Mouse (Mus musculus): ENCODE data around the gene Iqschfp. TPM values are rescaled to one million over a fixed set of nuclear protein-coding genes. Genes with fewer than 3 reads are reported as not detected.

Gene Iqschfp
- polyA plus RNA-seq, 1 experiment from 2014 or later: not detected

- 75% methylated on average over 8 of the region's 8 CpGs for WGBS
- Histone ChIP-seq H3K4me2 (replicated peaks) (no peak overlapping the region), H3K9ac (no peak overlapping the region), H3K9me3 (no peaks in the 10 kb centered on the region), H3K27ac (no peak overlapping the region), H3K27me3 (no peaks in the 10 kb centered on the region), H3K4me3 (no peak overlapping the region), H3K4me1 (peaks cover 10% of the 10 kb centered on the region), H3K36me3 (no peaks in the 10 kb centered on the region)
- no peak for ATAC-seq (ENCODE audit: low FRiP score, low read depth)
Observed at GRCm38 (mm10) chr3:68563922-68564321, 671.9 kb downstream of the Iqschfp start.

DNA sequence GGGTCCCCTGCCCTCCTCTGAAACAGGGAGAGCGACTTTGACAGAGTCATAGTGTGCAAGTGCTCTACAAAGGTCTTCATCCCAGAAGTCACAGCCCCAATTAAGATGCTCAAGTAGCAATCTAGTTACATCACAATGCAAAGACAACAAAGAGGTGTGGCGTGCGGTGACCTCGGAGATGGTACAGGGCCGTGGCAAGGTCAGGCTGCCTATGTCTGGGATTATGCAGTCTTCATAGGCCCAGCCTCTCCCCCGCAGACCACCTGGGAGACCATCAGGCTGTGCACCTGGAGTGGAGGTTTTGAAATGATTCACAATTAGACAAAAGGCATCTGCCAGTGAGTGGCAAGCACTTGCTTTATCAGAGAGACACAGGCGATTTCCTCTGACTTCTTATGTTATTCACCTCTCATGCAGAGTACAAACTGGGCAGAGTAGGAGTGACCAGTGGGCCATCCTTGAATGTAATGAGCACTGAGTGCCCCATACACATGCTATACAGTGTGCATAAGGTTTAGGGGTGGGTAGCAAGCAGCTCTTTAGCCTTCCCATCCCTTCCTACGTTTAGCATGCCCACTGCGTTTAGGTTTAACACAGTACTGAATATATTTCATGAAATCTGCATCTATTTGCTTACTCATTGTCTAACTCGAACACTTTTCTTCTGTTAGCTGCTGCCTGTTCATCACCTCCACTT is 673.1 kb downstream of the Iqschfp start:
- Histone ChIP-seq H3K4me2 (replicated peaks) (no peak overlapping the region), H3K27ac (no peak overlapping the region), H3K9me3 (no peaks in the 10 kb centered on the region), H3K27me3 (no peaks in the 10 kb centered on the region), H3K4me3 (no peak overlapping the region), H3K4me1 (peaks cover 8% of the 10 kb centered on the region), H3K36me3 (no peaks in the 10 kb centered on the region), H3K9ac (no peak overlapping the region)
- WGBS: 79% methylated on average over 10 of the region's 10 CpGs
- ATAC-seq (ENCODE audit: low FRiP score, low read depth): no peak

DNA sequence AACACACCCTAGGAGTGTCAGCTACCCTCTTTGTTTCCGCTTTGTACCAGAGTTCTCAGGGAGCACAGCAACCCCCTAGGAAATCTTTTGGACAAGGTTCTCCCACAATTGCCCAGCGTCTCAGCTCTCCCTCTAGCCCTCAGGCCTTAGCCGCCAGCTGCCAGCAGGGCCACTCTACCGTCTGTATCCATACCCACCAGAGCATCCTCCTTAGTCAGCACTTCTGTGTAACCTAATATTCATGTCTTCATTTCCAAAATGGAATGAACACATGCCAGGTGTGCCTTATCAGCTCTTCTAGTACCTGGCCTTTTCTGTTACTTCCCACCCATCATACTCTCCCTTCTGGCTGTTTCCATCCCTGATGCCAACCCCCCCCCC is 673.6 kb downstream of the Iqschfp start:
- no peaks in the 10 kb centered on the region for H3K36me3 ChIP-seq
- no peak overlapping the region for H3K4me3 ChIP-seq
- no peak overlapping the region for H3K27ac ChIP-seq
- H3K4me1 ChIP-seq: peaks cover 8% of the 10 kb centered on the region
- no peak overlapping the region for H3K9ac ChIP-seq
- H3K27me3 ChIP-seq: no peaks in the 10 kb centered on the region
- 72% methylated on average over 4 of the region's 4 CpGs for WGBS
- H3K9me3 ChIP-seq: no peaks in the 10 kb centered on the region
- no peak for ATAC-seq (ENCODE audit: low FRiP score, low read depth)
- no peak overlapping the region for H3K4me2 ChIP-seq (replicated peaks)

- no peak overlapping the region for H3K9ac ChIP-seq
- no peaks in the 10 kb centered on the region for H3K36me3 ChIP-seq
- no peak for ATAC-seq (ENCODE audit: low FRiP score, low read depth)
- no peak overlapping the region for H3K27ac ChIP-seq
- 80% methylated on average over 7 of the region's 7 CpGs for WGBS
- H3K9me3 ChIP-seq: no peaks in the 10 kb centered on the region
- H3K4me2 ChIP-seq (replicated peaks): no peak overlapping the region
- peaks cover 3% of the 10 kb centered on the region; the same call in 1 of the 2 replicates for H3K27me3 ChIP-seq
- no peak overlapping the region for H3K4me3 ChIP-seq
- peaks cover 14% of the 10 kb centered on the region for H3K4me1 ChIP-seq
Observed at GRCm38 (mm10) chr3:68567581-68567980, 675.5 kb downstream of the Iqschfp start.

DNA sequence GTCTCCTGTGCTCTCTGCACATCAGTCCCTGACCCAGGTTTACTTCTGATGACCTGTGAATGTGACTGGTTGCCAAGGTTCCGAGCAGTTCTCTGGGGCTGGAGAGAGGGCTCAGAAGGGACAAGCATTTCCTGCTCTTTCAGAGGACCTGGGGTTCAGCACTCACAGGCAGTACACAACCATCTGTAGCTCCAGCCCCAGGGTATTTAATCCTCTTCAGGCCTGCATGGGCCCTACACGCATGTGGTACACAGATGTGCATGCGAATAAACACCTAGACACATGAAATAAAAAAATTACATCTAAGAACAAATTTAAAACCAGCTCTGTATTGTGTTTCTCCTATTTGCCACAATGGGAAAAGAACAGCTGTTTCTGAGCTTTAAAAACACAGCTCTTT is 676.1 kb downstream of the Iqschfp start:
- Histone ChIP-seq H3K4me3 (no peak overlapping the region), H3K9ac (no peak overlapping the region), H3K27ac (no peak overlapping the region), H3K9me3 (no peaks in the 10 kb centered on the region), H3K4me1 (peaks cover 16% of the 10 kb centered on the region), H3K27me3 (peaks cover 4% of the 10 kb centered on the region; the same call in 1 of the 2 replicates), H3K4me2 (replicated peaks) (no peak overlapping the region), H3K36me3 (no peaks in the 10 kb centered on the region)
- WGBS: 28% methylated on average over 3 of the region's 3 CpGs
- ATAC-seq (ENCODE audit: low FRiP score, low read depth): peak; percentile 70; the same call in 1 of the 2 replicates

- peaks cover 18% of the 10 kb centered on the region for H3K4me1 ChIP-seq
- no peak overlapping the region for H3K4me3 ChIP-seq
- H3K9me3 ChIP-seq: no peaks in the 10 kb centered on the region
- ATAC-seq (ENCODE audit: low FRiP score, low read depth): no peak
- H3K27me3 ChIP-seq: peaks cover 8% of the 10 kb centered on the region; the same call in 1 of the 2 replicates
- H3K27ac ChIP-seq: 0 out of 2 replicates have a peak overlapping the region, but pooled peaks have one; percentile 17
- H3K36me3 ChIP-seq: no peaks in the 10 kb centered on the region
- no peak overlapping the region for H3K9ac ChIP-seq
- WGBS: 47% methylated on average over 7 of the region's 7 CpGs
- no peak overlapping the region for H3K4me2 ChIP-seq (replicated peaks)
Observed at GRCm38 (mm10) chr3:68568716-68569115, 676.7 kb downstream of the Iqschfp start.

DNA sequence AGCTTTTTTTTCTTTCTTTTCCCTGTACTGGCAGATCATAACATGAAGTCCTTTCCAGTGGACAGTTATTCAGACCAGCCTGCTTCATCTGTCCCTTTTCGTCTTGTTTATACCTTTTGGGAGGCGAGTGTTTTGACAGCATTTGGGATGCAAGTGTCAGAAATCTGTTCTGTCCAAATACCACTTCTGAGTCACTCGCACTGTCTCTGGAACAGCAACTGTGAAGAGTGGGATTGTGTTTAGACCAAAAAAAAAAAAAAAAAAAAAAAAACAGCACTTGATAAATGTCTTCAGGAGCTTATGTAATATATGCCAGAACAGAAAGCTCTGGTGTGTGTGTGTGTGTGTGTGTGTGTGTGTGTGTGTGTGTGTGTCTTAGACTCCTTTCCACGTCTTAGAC is 678.3 kb downstream of the Iqschfp start:
- no peaks in the 10 kb centered on the region for H3K36me3 ChIP-seq
- H3K4me3 ChIP-seq: no peak overlapping the region
- peaks cover 22% of the 10 kb centered on the region for H3K4me1 ChIP-seq
- H3K27ac ChIP-seq: no peak overlapping the region
- WGBS: 78% methylated on average over 4 of the region's 4 CpGs
- ATAC-seq (ENCODE audit: low FRiP score, low read depth): no peak
- no peak overlapping the region for H3K9ac ChIP-seq
- no peaks in the 10 kb centered on the region for H3K9me3 ChIP-seq
- no peak overlapping the region for H3K4me2 ChIP-seq (replicated peaks)
- H3K27me3 ChIP-seq: peaks cover 12% of the 10 kb centered on the region

DNA sequence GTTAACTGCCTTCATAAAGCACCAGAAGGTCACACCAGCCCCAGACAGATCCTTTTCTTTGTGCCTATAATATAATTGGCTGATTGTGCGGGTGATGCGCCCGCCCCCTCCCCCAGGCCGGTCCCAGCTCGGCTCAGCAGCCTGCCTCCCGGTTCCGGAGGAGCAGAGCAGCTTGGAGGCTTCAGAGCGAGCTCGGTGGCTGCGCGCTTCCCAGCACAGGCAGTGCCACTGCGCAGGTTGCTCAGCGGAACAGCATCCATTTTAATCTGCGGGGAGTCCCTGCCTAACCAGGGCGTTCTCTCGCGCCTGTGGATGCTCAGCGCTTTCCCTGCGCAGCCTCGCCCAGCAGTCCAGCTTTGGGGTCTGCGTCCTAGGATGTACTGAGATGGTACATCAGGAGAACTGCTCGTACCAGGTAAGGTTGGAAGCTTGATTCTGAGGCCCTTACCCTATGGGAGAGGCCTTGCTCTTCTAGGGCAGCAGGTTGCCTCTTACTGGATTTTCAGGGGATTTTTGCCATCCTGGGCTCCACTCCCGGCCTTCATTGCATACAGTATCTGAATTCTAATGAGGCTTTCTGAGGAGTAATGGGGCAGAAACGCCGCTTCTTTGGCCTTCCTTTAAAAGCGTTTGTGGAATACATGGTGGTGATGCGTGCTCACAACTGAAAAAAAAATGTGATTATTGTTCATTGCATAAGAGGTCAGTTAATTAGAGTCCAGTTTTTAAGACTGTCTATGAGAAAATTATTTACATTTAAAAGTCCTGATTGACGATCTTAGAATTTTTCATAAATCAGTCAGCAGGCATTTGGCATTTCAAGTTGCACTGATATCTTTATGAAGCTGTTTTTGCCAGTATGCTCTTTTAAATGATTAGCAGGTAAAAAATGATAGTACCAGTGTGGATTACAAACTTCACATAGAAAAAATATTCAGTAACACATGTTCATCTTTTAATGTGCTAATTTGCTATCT is 680.5 kb downstream of the Iqschfp start:
- 13% methylated on average over 28 of the region's 28 CpGs for WGBS
- Histone ChIP-seq H3K4me3 (peak overlapping the region; percentile 37), H3K27ac (no peak overlapping the region), H3K4me1 (peaks cover 39% of the 10 kb centered on the region), H3K9ac (peak overlapping the region; percentile 55), H3K27me3 (peaks cover 25% of the 10 kb centered on the region), H3K36me3 (no peaks in the 10 kb centered on the region), H3K9me3 (no peaks in the 10 kb centered on the region), H3K4me2 (replicated peaks) (peak overlapping the region; percentile 67)
- peak; percentile 51 for ATAC-seq (ENCODE audit: low FRiP score, low read depth)

GRCm38 (mm10) chr3:68573226-68573624 is 681.2 kb downstream of the Iqschfp start:
- H3K4me3 ChIP-seq: no peak overlapping the region
- H3K9me3 ChIP-seq: no peaks in the 10 kb centered on the region
- WGBS: 35% methylated on average over 3 of the region's 3 CpGs
- peaks cover 36% of the 10 kb centered on the region for H3K4me1 ChIP-seq
- ATAC-seq (ENCODE audit: low FRiP score, low read depth): no peak
- H3K27ac ChIP-seq: 0 out of 2 replicates have a peak overlapping the region, but pooled peaks have one; percentile 22
- H3K9ac ChIP-seq: no peak overlapping the region
- H3K27me3 ChIP-seq: peaks cover 25% of the 10 kb centered on the region
- H3K36me3 ChIP-seq: no peaks in the 10 kb centered on the region
- peak overlapping the region; percentile 23 for H3K4me2 ChIP-seq (replicated peaks)

GRCm38 (mm10) chr3:68574097-68574496 is 682.1 kb downstream of the Iqschfp start:
- no peaks in the 10 kb centered on the region for H3K9me3 ChIP-seq
- H3K36me3 ChIP-seq: no peaks in the 10 kb centered on the region
- ATAC-seq (ENCODE audit: low FRiP score, low read depth): no peak
- H3K27me3 ChIP-seq: peaks cover 25% of the 10 kb centered on the region
- 35% methylated on average over 8 of the region's 8 CpGs for WGBS
- no peak overlapping the region for H3K9ac ChIP-seq
- peaks cover 31% of the 10 kb centered on the region for H3K4me1 ChIP-seq
- no peak overlapping the region for H3K4me3 ChIP-seq
- H3K27ac ChIP-seq: no peak overlapping the region
- H3K4me2 ChIP-seq (replicated peaks): peak overlapping the region; percentile 23; the same call in 1 of the 2 replicates

DNA sequence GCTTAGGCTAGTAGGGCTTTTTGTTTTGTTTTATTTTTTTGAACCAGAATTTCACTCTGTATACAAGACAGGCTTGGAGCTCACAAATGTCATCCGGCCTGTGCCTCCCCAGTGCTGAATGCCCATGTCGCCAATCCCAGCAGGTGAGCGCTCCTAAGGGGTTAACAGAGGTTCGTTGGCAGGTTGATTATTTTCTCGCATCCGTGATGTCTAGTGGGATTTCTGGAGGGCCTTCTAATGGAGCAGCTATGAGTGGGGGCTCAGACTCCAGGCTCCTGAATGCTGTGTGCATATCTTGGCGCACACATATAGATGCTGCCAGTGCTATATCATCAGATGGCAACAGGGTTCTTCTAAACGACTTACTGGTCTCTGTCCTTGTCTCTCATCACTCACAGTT is 682.5 kb downstream of the Iqschfp start:
- no peak for ATAC-seq (ENCODE audit: low FRiP score, low read depth)
- WGBS: 75% methylated on average over 8 of the region's 8 CpGs
- Histone ChIP-seq H3K4me1 (peaks cover 31% of the 10 kb centered on the region), H3K9ac (no peak overlapping the region), H3K9me3 (no peaks in the 10 kb centered on the region), H3K4me2 (replicated peaks) (no peak overlapping the region), H3K27ac (no peak overlapping the region), H3K4me3 (no peak overlapping the region), H3K27me3 (peaks cover 28% of the 10 kb centered on the region), H3K36me3 (no peaks in the 10 kb centered on the region)

DNA sequence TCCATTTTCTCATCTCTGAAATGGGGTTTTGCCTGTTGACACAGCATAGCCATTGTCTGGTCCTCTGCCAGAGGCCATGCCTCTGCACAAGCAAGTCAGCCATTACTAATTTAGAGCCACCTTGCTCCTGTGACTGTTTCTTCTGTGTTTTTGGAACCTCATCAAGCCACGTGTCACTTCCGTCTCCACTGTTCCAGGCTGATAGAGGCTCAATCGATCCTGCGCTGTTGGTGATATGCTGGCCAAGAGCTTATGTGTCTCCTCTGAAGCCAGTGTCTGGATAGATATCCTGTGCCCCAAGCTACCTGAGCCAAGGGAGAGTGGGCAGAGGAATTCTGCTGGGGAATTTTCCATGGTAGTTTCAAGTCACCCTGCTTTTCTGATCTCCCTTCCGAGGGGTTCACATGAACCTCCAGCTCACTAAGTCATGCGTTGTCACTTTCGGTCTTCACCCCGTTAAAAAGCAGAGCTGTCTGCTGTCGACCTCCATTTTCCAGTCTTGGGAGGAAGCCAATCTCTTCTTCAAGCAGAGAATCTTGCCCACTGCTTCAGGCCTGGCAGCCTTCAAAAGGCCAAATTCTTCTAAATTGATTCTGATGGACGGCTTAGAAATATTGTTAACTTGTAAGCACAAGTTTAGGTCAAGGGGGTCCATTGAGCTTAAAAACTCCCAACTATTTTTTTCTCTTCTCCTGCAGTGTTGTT is 683.8 kb downstream of the Iqschfp start:
- no peaks in the 10 kb centered on the region for H3K36me3 ChIP-seq
- no peak overlapping the region for H3K4me3 ChIP-seq
- H3K4me1 ChIP-seq: peaks cover 31% of the 10 kb centered on the region
- WGBS: 65% methylated on average over 10 of the region's 10 CpGs
- H3K4me2 ChIP-seq (replicated peaks): no peak overlapping the region
- H3K27me3 ChIP-seq: peaks cover 32% of the 10 kb centered on the region
- H3K9me3 ChIP-seq: no peaks in the 10 kb centered on the region
- H3K27ac ChIP-seq: no peak overlapping the region
- ATAC-seq (ENCODE audit: low FRiP score, low read depth): no peak
- no peak overlapping the region for H3K9ac ChIP-seq
